Mouse (Mus musculus) ES-E14 (cell line): ENCODE measurements around the gene Igsf21.

Source experiments
- HCFC1 ChIP-seq: IDR thresholded peaks from 2 replicates; pipeline ENCODE4 v1.6.1; 2012; ENCODE audit warnings: low read length, inconsistent platforms, borderline replicate concordance; ENCODE audit not compliant: insufficient read depth
- ZNF384 ChIP-seq: IDR thresholded peaks from 2 replicates; pipeline ENCODE4 v1.6.1; 2012; ENCODE audit warnings: low read depth, low read length, inconsistent platforms

DNA sequence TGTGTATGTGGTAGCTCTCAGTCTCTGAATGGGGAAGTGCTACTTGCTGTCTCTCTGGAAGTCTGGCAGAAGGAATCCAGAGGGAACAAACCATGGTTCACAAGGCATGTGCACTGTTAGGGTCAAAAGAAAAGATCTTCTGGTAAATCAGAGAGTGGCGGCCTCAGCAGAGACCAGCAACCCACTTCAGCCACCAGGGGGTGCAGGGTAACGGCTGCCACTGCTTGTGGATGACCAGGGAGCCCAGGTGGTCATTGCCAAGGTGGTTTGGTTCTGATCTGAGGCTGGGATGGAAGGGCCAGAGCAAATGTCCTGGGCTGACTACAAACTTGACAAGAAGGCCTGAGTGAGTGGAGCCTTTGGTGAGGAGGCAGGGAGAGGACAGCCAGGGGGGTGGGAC, 150.3 kb downstream of the Igsf21 start:
- TF ChIP-seq ZNF384 (no peak), HCFC1 (no peak)
